Mouse (Mus musculus): Measurements from ENCODE around the gene Impdh1. TPM values are rescaled to one million over a fixed set of nuclear protein-coding genes. Genes with fewer than 3 reads are reported as not detected.
"Not testable (repeated sequence)": the region's sequence is repeated elsewhere in the genome, so short reads cannot be mapped to it uniquely, and the experiment has no call there.

Gene Impdh1
- polyA plus RNA-seq, 1 experiment from 2014 or later = 34.6 TPM

GRCm38 (mm10) chr6:29234272-29234671 lies 18.1 kb upstream of the Impdh1 start:
- ATAC-seq (ENCODE audit: insufficient number of reproducible peaks, insufficient read depth, low FRiP score, low TSS enrichment) = peak; percentile 29; the same call in 1 of the 2 replicates
- no peak overlapping the region for H3K4me2 ChIP-seq (replicated peaks)
- H3K27me3 ChIP-seq = no peaks in the 10 kb centered on the region
- H3K27ac ChIP-seq = no peak overlapping the region
- no peaks in the 10 kb centered on the region for H3K4me1 ChIP-seq
- no peak overlapping the region for H3K9ac ChIP-seq
- H3K4me3 ChIP-seq = no peak overlapping the region
- H3K36me3 ChIP-seq = no peaks in the 10 kb centered on the region
- no peaks in the 10 kb centered on the region for H3K9me3 ChIP-seq
- WGBS = 45% methylated on average over 8 of the region's 8 CpGs

- H3K27me3 ChIP-seq = no peaks in the 10 kb centered on the region
- WGBS = 76% methylated on average over 3 of the region's 3 CpGs
- no peaks in the 10 kb centered on the region for H3K36me3 ChIP-seq
These were observed 17.5 kb upstream of the Impdh1 start for GRCm38 (mm10) chr6:29233710-29234109.

DNA sequence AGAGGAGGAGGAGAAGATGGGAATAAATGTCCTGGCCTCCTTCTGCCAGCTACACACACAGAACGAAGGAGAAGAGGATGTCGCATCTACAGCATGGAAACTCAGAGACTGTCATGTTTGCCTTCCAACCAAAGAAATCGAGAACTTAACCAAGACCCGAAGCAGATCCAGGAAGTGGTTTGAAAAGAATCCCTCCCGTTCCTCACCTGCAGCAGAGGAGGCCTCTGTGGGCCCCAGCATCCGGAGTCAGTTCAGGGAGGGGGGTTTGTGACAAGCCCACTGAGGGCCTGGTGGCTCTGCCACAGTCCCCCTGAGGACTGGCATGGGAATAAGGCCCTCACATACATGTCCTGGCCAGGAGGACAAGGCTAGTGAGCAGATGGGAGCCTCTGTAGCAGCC lies 16.2 kb upstream of the Impdh1 start:
- no peak overlapping the region for H3K4me3 ChIP-seq
- H3K4me1 ChIP-seq = no peaks in the 10 kb centered on the region
- WGBS = 73% methylated on average over 6 of the region's 6 CpGs
- H3K36me3 ChIP-seq = no peaks in the 10 kb centered on the region
- no peaks in the 10 kb centered on the region for H3K9me3 ChIP-seq
- no peak overlapping the region for H3K27ac ChIP-seq
- no peaks in the 10 kb centered on the region for H3K27me3 ChIP-seq
- ATAC-seq (ENCODE audit: insufficient number of reproducible peaks, insufficient read depth, low FRiP score, low TSS enrichment) = no peak
- no peak overlapping the region for H3K4me2 ChIP-seq (replicated peaks)
- H3K9ac ChIP-seq = no peak overlapping the region

More at GRCm38 (mm10) chr6:29233710-29234109, 17.5 kb upstream of the Impdh1 start:
- ATAC-seq (ENCODE audit: insufficient number of reproducible peaks, insufficient read depth, low FRiP score, low TSS enrichment) = no peak
- Histone ChIP-seq H3K9ac (no peak overlapping the region), H3K4me1 (no peaks in the 10 kb centered on the region), H3K9me3 (no peaks in the 10 kb centered on the region), H3K4me3 (no peak overlapping the region), H3K27ac (no peak overlapping the region), H3K4me2 (replicated peaks) (no peak overlapping the region)

- no peaks in the 10 kb centered on the region for H3K36me3 ChIP-seq
- WGBS = 75% methylated on average over 3 of the region's 3 CpGs
- ATAC-seq (ENCODE audit: insufficient number of reproducible peaks, insufficient read depth, low FRiP score, low TSS enrichment) = no peak
- H3K27me3 ChIP-seq = no peaks in the 10 kb centered on the region
- H3K27ac ChIP-seq = no peak overlapping the region
- no peak overlapping the region for H3K4me2 ChIP-seq (replicated peaks)
- no peaks in the 10 kb centered on the region for H3K9me3 ChIP-seq
- H3K9ac ChIP-seq = no peak overlapping the region
- H3K4me3 ChIP-seq = no peak overlapping the region
- no peaks in the 10 kb centered on the region for H3K4me1 ChIP-seq
These were observed 15.6 kb upstream of the Impdh1 start for GRCm38 (mm10) chr6:29231799-29232198.

DNA sequence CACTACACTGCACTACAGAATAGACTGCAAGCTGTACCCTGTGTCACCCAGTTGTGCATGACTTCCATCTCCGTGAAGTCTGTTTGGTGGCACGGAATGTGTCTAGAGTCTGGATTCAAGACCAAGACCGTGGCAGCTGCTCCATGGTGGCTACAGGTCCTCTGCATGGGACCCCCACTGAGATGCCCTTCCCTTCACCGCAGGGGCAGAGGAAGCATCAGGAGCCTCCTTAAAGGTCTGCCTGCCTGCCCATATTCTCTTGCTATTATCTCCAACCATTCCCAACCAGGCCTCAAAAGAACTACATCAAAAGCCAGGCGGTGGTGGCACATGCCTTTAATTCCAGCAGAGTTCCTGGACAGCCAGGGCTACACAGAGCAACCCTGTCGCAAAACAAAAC lies 14.2 kb upstream of the Impdh1 start:
- 70% methylated on average over 6 of the region's 6 CpGs for WGBS
- Histone ChIP-seq H3K9ac (no peak overlapping the region), H3K9me3 (no peaks in the 10 kb centered on the region), H3K27ac (no peak overlapping the region), H3K4me1 (no peaks in the 10 kb centered on the region), H3K4me3 (no peak overlapping the region), H3K4me2 (replicated peaks) (no peak overlapping the region), H3K36me3 (no peaks in the 10 kb centered on the region), H3K27me3 (no peaks in the 10 kb centered on the region)
- ATAC-seq (ENCODE audit: insufficient number of reproducible peaks, insufficient read depth, low FRiP score, low TSS enrichment) = no peak

- no peak overlapping the region for H3K4me3 ChIP-seq
- H3K4me2 ChIP-seq (replicated peaks) = no peak overlapping the region
- ATAC-seq (ENCODE audit: insufficient number of reproducible peaks, insufficient read depth, low FRiP score, low TSS enrichment) = no peak
- WGBS = 88% methylated on average over 6 of the region's 6 CpGs
- H3K9ac ChIP-seq = no peak overlapping the region
- no peak overlapping the region for H3K27ac ChIP-seq
- no peaks in the 10 kb centered on the region for H3K9me3 ChIP-seq
- H3K4me1 ChIP-seq = no peaks in the 10 kb centered on the region
- no peaks in the 10 kb centered on the region for H3K36me3 ChIP-seq
- no peaks in the 10 kb centered on the region for H3K27me3 ChIP-seq
These were observed 13.2 kb upstream of the Impdh1 start for GRCm38 (mm10) chr6:29229265-29229913.

DNA sequence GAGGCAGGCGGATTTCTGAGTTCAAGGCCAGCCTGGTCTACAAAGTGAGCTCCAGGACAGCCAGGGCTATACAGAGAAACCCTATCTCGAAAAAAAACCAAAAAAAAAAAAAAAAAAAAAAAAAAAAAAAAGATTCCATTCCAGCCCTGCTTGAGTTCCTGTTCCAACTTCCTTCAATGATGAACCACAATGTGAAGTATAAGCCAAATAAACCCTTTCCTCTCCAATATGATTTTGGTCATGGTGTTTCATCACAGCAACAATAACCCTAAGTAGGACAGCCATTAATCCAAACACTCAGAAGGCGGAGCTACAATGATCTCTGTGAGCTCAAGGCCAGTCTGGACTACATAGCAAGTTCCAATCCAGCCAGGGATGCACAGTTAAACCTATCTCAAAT lies 1.6 kb upstream of the Impdh1 start:
- 72% methylated on average over 3 of the region's 3 CpGs for WGBS
- peaks cover 11% of the 10 kb centered on the region for H3K4me1 ChIP-seq
- not testable (repeated sequence) for H3K9ac ChIP-seq; H3K9me3 ChIP-seq; H3K4me2 ChIP-seq (replicated peaks); H3K4me3 ChIP-seq; H3K36me3 ChIP-seq; H3K27ac ChIP-seq; ATAC-seq (ENCODE audit: insufficient number of reproducible peaks, insufficient read depth, low FRiP score, low TSS enrichment)
- peaks cover 32% of the 10 kb centered on the region for H3K27me3 ChIP-seq

GRCm38 (mm10) chr6:29215181-29215580 lies 983 bp downstream of the Impdh1 start:
- Histone ChIP-seq H3K4me3 (peak overlapping the region; percentile 64), H3K27ac (no peak overlapping the region), H3K9me3 (no peaks in the 10 kb centered on the region), H3K4me2 (replicated peaks) (peak overlapping the region; percentile 96), H3K27me3 (peaks cover 32% of the 10 kb centered on the region), H3K4me1 (peaks cover 26% of the 10 kb centered on the region), H3K9ac (no peak overlapping the region), H3K36me3 (no peaks in the 10 kb centered on the region)
- WGBS = 8% methylated on average over 9 of the region's 9 CpGs
- no peak for ATAC-seq (ENCODE audit: insufficient number of reproducible peaks, insufficient read depth, low FRiP score, low TSS enrichment)

GRCm38 (mm10) chr6:29214776-29215175 lies 1.4 kb downstream of the Impdh1 start:
- Histone ChIP-seq H3K9ac (no peak overlapping the region), H3K4me2 (replicated peaks) (peak overlapping the region; percentile 96; the same call in 1 of the 2 replicates), H3K36me3 (no peaks in the 10 kb centered on the region), H3K4me3 (peak overlapping the region; percentile 64; the same call in 1 of the 2 replicates), H3K9me3 (no peaks in the 10 kb centered on the region), H3K4me1 (peaks cover 27% of the 10 kb centered on the region), H3K27ac (no peak overlapping the region), H3K27me3 (peaks cover 32% of the 10 kb centered on the region)
- ATAC-seq (ENCODE audit: insufficient number of reproducible peaks, insufficient read depth, low FRiP score, low TSS enrichment) = no peak
- 28% methylated on average over 5 of the region's 5 CpGs for WGBS

DNA sequence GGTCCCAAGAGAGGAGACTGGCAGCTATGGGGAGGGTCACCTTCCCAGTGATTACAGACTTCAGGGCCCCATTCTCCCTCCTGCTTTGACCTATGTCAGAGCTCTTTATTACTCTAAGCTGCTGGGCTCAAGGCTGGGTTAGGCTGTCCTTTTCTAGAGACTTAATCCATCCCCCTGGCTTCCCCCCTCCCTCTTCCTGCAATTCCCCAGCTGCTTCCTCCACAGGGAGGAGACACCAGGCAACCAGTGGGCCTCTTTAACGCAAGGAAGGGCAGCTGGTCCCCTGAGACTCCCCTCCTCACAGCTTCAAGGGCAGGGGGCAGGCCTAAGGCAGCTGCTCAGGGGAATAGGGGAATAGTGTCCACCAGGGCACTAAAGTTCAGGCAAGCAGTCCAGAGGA lies 1.9 kb downstream of the Impdh1 start:
- no peaks in the 10 kb centered on the region for H3K36me3 ChIP-seq
- H3K9ac ChIP-seq = no peak overlapping the region
- 9% methylated on average over 1 of the region's 1 CpGs for WGBS
- H3K4me1 ChIP-seq = peaks cover 27% of the 10 kb centered on the region
- no peak for ATAC-seq (ENCODE audit: insufficient number of reproducible peaks, insufficient read depth, low FRiP score, low TSS enrichment)
- no peak overlapping the region for H3K27ac ChIP-seq
- H3K27me3 ChIP-seq = peaks cover 32% of the 10 kb centered on the region
- H3K4me3 ChIP-seq = no peak overlapping the region
- no peaks in the 10 kb centered on the region for H3K9me3 ChIP-seq
- no peak overlapping the region for H3K4me2 ChIP-seq (replicated peaks)

DNA sequence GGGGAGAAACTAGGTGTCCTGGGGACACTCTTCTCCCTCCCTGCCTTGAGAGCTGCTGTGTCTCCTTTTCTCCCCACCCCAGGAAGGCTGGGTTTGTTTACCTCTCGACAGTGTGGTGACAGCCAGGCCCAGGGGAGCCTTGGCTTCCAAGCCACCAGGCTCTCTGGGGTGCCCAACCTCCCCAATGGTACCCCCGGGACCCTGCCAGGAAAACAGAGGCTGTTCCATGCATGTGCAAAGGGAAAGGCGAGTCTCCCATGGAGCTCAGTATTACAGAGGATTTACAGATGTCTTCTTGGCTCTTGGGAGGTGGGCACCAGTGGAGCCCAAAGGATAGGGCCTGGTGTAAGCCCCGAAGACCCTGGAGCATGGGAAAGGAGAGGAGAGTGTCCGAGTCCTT lies 2.7 kb downstream of the Impdh1 start:
- WGBS = 43% methylated on average over 5 of the region's 5 CpGs
- Histone ChIP-seq H3K36me3 (no peaks in the 10 kb centered on the region), H3K4me1 (peaks cover 27% of the 10 kb centered on the region), H3K27ac (no peak overlapping the region), H3K9me3 (no peaks in the 10 kb centered on the region), H3K4me2 (replicated peaks) (no peak overlapping the region), H3K4me3 (no peak overlapping the region), H3K9ac (no peak overlapping the region), H3K27me3 (peaks cover 32% of the 10 kb centered on the region)
- no peak for ATAC-seq (ENCODE audit: insufficient number of reproducible peaks, insufficient read depth, low FRiP score, low TSS enrichment)

GRCm38 (mm10) chr6:29211806-29212492 lies 4.2 kb downstream of the Impdh1 start:
- Histone ChIP-seq H3K36me3 (peaks cover 2% of the 10 kb centered on the region), H3K27ac (peak overlapping the region; percentile 55), H3K9me3 (no peaks in the 10 kb centered on the region), H3K4me1 (peaks cover 27% of the 10 kb centered on the region), H3K27me3 (peaks cover 32% of the 10 kb centered on the region), H3K4me2 (replicated peaks) (peak overlapping the region; percentile 87), H3K4me3 (peak overlapping the region; percentile 67), H3K9ac (peak overlapping the region; percentile 72)
- peak; percentile 75 for ATAC-seq (ENCODE audit: insufficient number of reproducible peaks, insufficient read depth, low FRiP score, low TSS enrichment)
- whole genome bisulfite sequencing = under 1% methylated on average over 62 of the region's 66 CpGs
